Mouse (Mus musculus) C2C12 (cell line): ENCODE data around the gene E330034G19Rik.

Experiments
- CTCF ChIP-seq: IDR thresholded peaks from one replicate; pipeline ENCODE4 v1.5.1; 2011; ENCODE audit not compliant: control insufficient read depth, insufficient read depth, insufficient read length
- USF1 ChIP-seq: IDR thresholded peaks from one replicate; pipeline ENCODE4 v1.6.1; 2011; ENCODE audit warnings: low read depth, mild to moderate bottlenecking, control low read depth, moderate library complexity

DNA sequence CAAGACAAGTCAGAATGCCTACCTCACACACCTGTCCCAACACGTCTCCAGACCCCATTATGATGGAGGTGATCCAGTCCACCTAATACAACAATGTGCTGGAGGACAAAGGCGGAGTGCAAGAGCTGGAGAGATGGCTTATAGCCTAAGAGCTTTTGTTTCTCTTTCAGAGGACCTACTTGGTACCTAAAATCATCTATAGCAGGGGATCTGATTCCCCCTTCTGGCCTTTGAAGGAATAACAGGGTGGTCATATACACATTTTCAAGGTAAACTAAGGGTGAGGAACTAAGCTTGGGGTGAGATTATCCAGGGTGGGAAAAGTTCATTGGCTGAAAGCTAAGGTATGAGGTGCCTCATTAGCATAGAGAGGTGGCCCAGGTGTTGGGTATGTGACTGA lies 19.4 kb upstream of the E330034G19Rik start:
- no peak for TF ChIP-seq CTCF
- TF ChIP-seq USF1: no peak
